Mouse (Mus musculus) testis, adult 2 months (tissue): ENCODE results near the gene Slc30a10. TPM values are rescaled to one million over a fixed set of nuclear protein-coding genes. Genes with fewer than 3 reads are reported as not detected.

ENCODE experiments used
- H3K27ac ChIP-seq: fragments of 200-500 bp; 2 replicates; pipeline ENCODE4 v1.5.1; 2012; ENCODE audit warnings: low read depth, low read length; ENCODE audit not compliant: control insufficient read depth, insufficient read depth
- H3K27me3 ChIP-seq: fragments of 200-500 bp; 2 replicates; pipeline ENCODE4 v1.6.1; 2012; ENCODE audit warnings: mild to moderate bottlenecking, low read length, moderate library complexity; ENCODE audit not compliant: control insufficient read depth, insufficient read depth
- H3K36me3 ChIP-seq: fragments of 200-500 bp; 2 replicates; pipeline ENCODE4 v1.6.1; 2012; ENCODE audit warnings: mild to moderate bottlenecking, low read length; ENCODE audit not compliant: control insufficient read depth, insufficient read depth
- H3K4me1 ChIP-seq: fragments of 200-500 bp; 2 replicates; pipeline ENCODE4 v1.6.1; 2012; ENCODE audit warnings: low read length; ENCODE audit not compliant: control insufficient read depth, insufficient read depth
- H3K4me3 ChIP-seq: fragments of 200-500 bp; 2 replicates; pipeline ENCODE4 v1.5.1; 2012; ENCODE audit warnings: low read depth, mild to moderate bottlenecking, low read length, moderate library complexity, mixed read lengths; ENCODE audit not compliant: control insufficient read depth
- CTCF ChIP-seq: fragments of 200-500 bp; IDR thresholded peaks from 2 replicates; pipeline ENCODE4 v1.5.1; 2012; ENCODE audit warnings: low read depth, mild to moderate bottlenecking, inconsistent platforms, low read length, moderate library complexity; ENCODE audit not compliant: control insufficient read depth, insufficient read depth, insufficient replicate concordance
- POLR2A ChIP-seq: fragments of 200-500 bp; IDR thresholded peaks from 2 replicates; pipeline ENCODE4 v1.6.1; 2012; ENCODE audit warnings: low read depth, mild to moderate bottlenecking, inconsistent platforms, low read length, moderate library complexity; ENCODE audit not compliant: control insufficient read depth
- polyA plus RNA-seq: library from polyadenylated mRNA; depleted of rRNA; stranded (reverse); fragments of >200 nt; gene quantifications from 2 replicates; pipeline ENCODE4 v1.2.3, GENCODE M21; 2012; rRNA removed

The Slc30a10 gene
- polyA plus RNA-seq, 1 experiment = not detected

DNA sequence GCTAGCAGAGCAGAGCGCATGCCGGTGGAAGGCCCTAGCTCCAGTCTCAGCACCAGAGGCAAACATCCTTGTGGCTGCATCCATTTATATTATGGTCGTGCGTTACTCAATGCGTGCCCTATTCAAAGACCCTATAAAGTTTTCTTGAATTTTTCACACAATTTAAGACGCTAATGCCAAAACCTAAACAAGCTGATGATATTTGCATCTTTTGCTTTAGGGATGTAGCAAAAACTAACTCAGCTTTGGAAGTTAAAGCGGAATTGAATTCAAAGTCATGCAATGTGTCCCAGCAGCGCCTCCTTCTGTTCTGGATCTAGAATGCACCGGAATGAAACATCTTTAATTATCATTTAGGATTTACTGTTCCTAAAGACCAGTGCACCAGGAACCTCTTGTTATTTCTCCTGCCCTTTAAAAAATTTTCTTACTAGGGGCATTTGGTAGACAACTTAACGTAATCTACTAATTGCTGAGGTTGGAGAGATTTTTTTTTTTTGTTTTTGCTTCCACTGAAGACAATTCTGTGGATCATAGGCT is 47.2 kb downstream of the Slc30a10 start:
- H3K4me3 ChIP-seq = no peak overlapping the region
- no peaks in the 10 kb centered on the region for H3K4me1 ChIP-seq
- H3K36me3 ChIP-seq = no peaks in the 10 kb centered on the region
- TF ChIP-seq CTCF (no peak), POLR2A (no peak)
- H3K27ac ChIP-seq = no peak overlapping the region
- H3K27me3 ChIP-seq = no peaks in the 10 kb centered on the region

DNA sequence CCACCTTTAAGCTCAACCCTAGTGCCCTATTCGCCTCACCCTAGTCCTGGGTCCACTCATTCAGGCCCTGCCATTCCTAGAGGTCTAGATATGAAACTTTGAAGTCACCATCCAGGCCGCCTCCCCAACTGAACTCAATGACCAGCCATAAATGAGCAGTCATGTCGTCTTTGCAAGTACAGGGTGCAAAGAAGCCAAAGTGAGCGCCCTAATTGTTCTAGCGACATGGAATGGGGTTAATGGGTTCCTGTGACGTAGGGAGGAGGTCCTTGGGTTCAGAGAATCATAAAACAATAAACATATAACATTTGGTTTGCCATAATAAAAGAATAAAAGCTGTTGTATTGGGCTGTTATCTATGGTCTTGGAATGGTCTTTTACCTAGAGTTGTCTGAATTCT is 47.9 kb downstream of the Slc30a10 start:
- Histone ChIP-seq H3K27ac (no peak overlapping the region), H3K4me1 (no peaks in the 10 kb centered on the region), H3K4me3 (no peak overlapping the region), H3K27me3 (no peaks in the 10 kb centered on the region), H3K36me3 (no peaks in the 10 kb centered on the region)
- no peak for TF ChIP-seq CTCF
- no peak for TF ChIP-seq POLR2A

DNA sequence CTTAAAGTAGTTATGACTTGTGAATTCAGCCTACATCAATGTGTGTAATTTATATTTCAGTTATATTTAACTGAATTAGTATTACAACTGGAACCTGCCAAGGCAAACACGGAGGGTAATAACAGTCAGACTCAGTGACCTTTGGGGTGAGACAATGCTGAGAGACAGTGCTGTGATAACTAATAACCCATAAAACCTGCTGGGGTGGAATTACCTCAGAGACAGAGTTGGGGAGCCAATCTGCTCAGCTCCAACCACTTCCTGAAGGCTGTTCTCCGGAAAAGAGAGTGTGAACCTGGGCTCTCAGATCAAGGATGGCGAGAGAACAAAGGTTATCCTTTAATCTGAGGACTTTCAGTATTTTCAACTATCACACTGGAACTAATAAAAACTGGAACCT is 54.4 kb downstream of the Slc30a10 start:
- no peak for TF ChIP-seq CTCF
- no peak for TF ChIP-seq POLR2A
- no peaks in the 10 kb centered on the region for H3K4me1 ChIP-seq

DNA sequence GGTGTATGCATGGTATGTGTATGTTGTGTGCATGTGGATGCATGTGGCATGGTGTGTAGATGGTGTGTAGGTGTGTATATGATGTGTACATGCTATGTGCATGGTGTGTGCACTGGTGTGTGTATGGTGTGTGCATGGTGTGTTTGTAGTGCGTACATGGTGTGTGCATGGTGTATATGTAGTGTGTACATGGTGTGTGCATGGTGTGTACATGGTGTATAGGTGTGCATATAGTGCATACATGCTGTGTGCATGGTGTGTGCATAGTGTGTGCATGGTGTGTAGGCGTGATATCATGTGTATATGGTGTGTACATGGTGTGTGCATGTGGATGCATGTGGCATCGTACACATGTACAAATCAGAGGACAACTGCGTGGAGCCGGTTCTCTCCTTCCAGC is 56.7 kb downstream of the Slc30a10 start:
- Histone ChIP-seq H3K27me3 (no peaks in the 10 kb centered on the region), H3K27ac (no peak overlapping the region), H3K4me1 (peaks cover 4% of the 10 kb centered on the region), H3K36me3 (no peaks in the 10 kb centered on the region), H3K4me3 (no peak overlapping the region)
- TF ChIP-seq POLR2A (no peak), CTCF (no peak)

More for the DNA sequence above, 54.4 kb downstream of the Slc30a10 start:
- Histone ChIP-seq H3K36me3 (no peaks in the 10 kb centered on the region), H3K27me3 (no peaks in the 10 kb centered on the region), H3K4me3 (no peak overlapping the region), H3K27ac (no peak overlapping the region)

DNA sequence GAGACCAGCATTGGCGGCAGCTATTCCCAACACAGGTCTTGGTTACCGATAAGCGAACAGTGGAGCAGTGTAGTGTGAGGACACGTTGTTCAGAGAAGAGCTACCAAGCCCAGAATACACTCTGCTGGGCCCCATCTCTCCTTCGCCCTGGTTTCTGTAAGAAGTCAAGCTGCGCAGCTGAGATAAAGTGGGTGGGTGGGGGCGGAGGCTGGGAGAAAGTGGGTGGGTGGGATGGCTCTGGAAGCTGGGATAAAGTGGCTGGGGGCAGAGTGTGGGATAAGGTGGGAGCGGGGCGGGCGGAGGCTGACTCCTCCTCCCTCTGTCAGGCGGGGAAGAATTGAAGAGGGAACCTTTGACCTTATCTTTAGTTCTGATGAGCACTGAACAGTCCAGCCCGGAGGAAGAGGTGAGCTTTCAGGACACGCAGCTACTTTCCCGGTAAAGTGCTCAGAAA is 60.9 kb downstream of the Slc30a10 start:
- Histone ChIP-seq H3K36me3 (no peaks in the 10 kb centered on the region), H3K27ac (no peak overlapping the region), H3K4me3 (no peak overlapping the region), H3K4me1 (peaks cover 4% of the 10 kb centered on the region), H3K27me3 (no peaks in the 10 kb centered on the region)
- no peak for TF ChIP-seq POLR2A

DNA sequence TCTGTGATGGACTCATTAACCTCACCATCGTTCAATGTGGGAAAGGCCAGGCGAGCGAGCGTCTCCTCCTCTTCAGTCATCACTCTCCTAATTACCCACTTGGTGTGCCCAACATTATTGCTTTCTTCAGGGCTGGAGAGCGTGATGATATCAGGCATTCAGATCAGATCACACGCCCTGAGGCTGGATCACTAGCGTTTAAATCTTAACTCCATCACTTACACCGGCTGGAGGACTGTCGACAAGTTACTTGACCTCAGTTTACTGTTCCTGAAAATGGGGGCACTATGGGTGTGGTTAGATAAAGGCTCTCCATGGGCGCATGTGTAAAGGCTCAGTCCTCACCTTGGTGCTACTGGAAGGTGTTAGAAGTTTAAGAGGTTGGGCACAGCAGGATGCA is 61.4 kb downstream of the Slc30a10 start:
- peaks cover 4% of the 10 kb centered on the region for H3K4me1 ChIP-seq
- no peak for TF ChIP-seq CTCF
- TF ChIP-seq POLR2A = no peak
- H3K36me3 ChIP-seq = no peaks in the 10 kb centered on the region
- no peak overlapping the region for H3K4me3 ChIP-seq
- H3K27ac ChIP-seq = no peak overlapping the region
- H3K27me3 ChIP-seq = no peaks in the 10 kb centered on the region

DNA sequence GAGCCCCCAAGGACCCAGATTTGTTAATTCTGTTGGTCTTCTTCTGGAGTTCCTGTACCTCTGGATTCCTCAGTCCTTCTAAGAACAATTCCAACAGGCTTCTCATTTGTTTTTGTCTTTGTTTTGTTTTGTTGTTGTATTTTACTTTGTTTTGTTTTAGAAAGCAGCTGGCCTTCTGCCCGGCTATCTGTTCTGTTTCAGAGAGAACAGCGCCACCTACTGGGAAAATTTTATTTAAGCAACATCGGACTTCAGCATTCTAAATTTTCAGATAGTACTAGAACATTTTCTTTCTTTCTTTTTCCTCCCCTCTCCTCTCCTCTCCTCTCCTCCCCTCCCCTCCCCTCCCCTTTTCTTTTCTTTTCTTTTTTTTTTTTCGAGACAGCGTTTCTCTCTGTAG is 62.9 kb downstream of the Slc30a10 start:
- peaks cover 4% of the 10 kb centered on the region for H3K4me1 ChIP-seq

More for the DNA sequence above, 62.9 kb downstream of the Slc30a10 start:
- H3K27me3 ChIP-seq = no peaks in the 10 kb centered on the region
- H3K27ac ChIP-seq = no peak overlapping the region
- TF ChIP-seq POLR2A (no peak), CTCF (no peak)
- H3K36me3 ChIP-seq = no peaks in the 10 kb centered on the region
- H3K4me3 ChIP-seq = no peak overlapping the region

Other genes with a start within 250 kb of the Slc30a10 start
- gene Iars2, start 125.5 kb upstream of the Slc30a10 start, polyA plus RNA-seq = 8.5 and 12.0 TPM in 2 replicates
- gene Bpnt1, start 122.7 kb upstream of the Slc30a10 start, polyA plus RNA-seq = 24.5 and 29.3 TPM in 2 replicates
- gene Eprs, start 91.8 kb upstream of the Slc30a10 start, polyA plus RNA-seq = 13.7 and 15.3 TPM in 2 replicates